Mouse (Mus musculus) spleen, postnatal 14 days (tissue): ENCODE results near the gene Wnk4.

Experiments
- DNase-seq, 2 experiments: peaks; one replicate each; pipeline ENCODE4 v3.0.0; 2021 to 2022; ENCODE audit warnings: low spot score in 2 of 2

Wnk4 gene

DNA sequence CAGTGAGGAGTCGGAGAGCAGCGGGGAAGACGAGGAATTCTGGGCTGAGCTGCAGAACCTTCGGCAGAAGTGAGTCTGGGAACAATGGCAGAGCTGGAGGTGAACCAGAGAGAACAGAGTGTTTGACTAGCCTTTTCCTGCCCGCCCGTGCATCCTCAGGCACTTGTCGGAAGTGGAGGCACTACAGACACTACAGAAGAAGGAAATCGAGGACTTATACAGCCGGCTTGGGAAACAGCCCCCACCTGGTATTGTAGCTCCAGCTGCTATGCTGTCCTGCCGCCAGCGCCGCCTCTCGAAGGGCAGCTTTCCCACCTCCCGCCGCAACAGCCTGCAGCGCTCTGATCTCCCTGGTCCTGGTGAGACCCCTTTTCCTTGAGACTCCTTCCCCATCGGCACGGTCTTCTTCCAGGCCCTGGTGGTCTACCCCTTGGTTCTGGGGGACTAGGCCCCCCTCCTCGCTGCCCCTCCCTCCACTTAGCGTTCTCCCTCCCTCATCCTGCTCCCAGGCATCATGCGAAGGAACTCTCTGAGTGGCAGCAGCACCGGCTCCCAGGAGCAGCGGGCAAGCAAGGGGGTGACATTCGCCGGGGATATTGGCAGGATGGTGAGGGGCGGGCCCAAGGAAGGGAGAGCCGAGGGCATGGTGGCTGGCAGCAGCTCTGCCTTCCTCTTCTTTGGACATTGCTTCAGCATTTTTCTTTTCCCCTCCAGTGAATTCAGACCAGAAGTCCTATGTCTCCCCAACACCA, 16.1 kb downstream of the Wnk4 start:
- DNase-seq: no peak

DNA sequence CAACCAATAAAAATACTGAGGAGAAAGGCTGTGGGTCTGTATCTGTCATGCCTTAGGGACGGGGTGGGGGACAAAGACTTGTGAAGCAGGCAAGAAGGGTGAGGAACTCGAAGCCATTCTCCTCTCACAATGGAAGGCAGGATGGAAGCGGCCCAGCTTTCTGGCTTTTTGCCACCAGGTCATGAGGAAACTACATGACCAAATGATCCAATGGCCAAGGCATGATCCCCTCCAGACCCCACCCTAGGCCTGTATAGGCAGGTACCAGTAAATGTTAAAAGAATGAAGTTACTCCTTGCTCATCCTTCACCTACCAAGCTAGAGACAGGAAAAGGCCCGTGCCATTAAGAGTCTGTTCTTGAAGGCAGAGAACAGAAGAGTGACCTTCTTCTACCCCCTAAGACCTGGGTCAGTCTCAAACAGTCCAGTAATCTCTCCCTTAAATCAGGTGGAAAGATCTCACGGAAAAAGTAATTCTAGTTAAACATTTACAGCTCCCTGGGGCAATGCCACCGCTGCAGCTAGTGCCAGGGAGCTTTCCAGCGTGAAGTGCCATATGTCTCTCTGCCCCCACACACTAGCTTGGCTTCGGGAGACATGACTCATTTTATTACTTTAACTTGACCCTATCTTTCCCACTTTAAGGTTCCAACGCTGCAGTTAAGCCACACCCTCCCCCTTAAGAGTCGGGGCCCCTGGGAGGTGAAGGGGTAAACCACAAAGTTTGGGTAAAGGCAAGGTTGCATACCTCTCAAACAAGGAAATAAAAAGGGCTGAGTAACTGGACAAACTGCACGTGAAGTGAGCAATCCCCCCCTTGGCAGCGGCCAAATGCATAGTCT, 17.2 kb downstream of the Wnk4 start:
- DNase-seq: no peak

DNA sequence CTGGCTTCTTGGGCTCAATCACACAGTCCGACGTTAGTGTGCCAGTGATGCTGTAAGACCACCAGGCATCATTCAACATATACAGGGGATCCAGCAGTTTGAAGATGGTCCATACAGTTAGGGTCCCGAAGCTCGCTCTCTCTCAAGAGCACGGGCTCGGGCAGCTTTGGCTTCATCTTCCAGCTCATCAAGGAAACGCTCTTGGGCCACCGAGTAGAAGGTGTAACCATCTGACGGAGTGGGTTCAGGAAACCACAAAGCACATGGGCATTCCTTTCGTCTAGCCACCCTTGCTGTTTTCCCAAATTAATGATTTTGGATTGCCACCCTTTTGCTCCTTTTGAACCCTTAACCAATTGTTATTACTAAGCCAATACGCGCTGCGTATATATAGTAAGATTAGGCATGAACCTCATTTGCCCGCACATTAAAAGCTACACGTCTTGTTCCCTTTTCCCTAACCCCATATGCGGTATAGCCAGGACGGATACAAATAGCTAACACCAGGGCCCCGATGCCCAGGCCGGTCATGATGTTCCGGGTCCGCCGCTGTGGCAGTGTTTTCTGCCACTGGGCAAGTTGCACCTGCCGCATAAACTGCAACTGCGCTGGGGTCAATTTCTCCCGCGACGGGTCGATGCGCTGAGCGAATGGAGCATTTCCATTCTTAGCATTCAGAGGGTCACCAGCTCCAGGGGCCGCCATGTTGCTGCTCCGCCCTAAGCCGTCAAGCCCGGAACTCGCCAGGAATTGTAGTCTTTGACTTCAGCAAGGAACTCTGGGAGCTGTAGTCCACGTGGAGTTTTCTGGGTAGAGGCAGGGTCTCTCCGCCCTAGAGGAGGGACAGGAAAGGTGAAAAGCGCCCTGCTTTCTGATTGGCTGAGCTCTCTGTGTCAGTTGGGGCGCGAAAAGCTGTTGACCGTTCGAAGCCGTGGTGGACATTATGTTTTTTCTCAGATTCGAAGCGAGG, 18.1 kb downstream of the Wnk4 start, which contains the start of the genes Cntd1 and Coa3:
Gene Cntd1, plus strand, starts transcription at position 790 of the 970 bp plus-strand sequence.
Gene Coa3, minus strand, starts transcription at position 892 of the 970 bp plus-strand sequence.
- DNase-seq: peak; percentile 60 to 73

DNA sequence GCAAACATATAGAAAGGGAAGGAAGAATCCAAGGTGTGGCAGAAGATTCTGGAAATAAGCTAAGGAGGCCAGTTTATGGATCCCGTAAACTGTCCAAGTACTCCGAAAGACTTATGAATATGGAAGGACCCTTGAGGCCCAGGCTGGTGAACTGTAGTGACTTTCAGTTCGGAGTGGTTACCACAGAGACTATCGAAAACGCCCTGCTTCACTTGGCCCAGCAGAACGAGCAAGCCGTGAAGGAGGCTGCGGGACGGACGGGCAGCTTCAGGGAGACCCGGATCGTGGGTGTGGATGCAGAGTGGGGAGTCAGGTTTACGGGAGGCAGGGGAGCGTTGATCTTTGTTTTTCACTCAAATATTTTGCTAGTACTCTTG, 18.8 kb downstream of the Wnk4 start:
- DNase-seq: no peak

DNA sequence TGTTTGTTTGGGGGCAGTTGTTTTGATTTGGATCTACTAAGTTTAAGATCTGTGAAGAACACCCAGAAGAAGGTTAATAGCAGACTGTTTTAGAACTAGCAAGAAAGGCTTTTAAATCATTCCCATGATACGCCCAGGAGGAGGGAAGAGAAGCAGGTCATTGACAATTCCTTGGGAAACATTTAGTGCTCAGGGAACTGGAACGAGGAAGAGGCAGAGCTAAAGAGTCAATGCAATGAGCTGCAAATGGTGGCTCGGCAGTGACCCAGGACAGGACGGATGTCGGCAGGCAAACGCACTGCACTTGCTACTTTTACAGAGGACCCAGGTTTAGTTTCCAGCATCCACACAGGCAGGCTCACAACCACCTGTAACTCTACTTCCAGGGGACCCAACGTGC, 20.5 kb downstream of the Wnk4 start:
- DNase-seq: no peak

DNA sequence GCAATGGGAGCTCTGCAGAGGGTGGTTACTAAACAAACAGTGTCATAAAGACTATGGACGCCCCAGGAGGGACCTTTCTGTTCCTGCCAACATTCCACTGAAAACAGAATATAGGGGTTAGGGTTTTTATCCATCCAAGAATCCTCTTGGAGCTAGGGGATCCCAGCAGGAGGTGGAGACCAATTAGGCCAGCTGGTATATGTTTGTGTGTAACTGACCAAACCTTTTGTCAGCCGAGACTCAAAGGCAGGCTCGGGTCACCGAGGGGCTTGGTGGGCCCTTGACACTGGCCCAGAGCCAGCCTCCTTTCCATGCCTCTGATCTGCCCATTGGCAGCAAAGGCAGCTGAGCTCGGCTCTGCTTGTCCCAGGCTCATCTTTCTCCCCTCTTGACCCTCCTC, 22.5 kb downstream of the Wnk4 start:
- no peak for DNase-seq

DNA sequence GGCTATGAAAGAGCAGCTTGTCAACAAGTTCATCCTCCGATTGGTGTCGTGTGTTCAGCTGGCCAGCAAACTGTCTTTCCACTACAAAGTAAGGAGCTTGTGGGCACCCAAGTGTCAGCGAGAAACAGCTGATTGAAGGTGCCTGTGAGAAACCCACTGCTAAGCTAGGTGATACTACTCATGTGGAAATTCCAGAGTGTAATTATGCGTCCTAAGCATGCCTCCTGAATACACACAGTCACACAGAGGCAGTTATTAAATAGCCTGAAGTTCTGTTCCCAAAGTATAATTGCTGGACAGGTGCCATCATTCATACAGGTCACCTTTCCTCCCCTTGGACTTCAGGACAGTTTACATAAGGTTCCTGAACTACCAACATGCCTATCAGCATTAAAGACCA, 23.4 kb downstream of the Wnk4 start:
- no peak for DNase-seq

DNA sequence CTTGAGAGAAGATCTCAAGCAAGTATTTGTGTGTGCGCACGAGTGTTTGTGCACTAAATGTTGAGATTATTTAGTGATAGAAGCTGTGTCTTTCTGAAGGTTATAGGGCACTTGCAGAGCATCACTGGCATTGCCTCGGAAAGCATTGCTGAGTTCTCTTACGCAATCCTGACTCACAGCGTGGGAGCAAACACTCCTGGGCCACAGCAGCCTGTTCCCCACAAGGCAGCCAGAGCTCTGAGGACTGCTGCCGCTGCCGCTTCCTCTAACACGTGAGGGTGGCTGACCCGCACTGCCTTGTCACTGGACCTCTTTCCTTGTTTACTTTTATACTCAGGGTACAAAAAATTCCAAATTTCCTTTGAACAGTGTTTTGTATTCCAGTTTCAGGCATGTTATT, 26.9 kb downstream of the Wnk4 start:
- DNase-seq: no peak

DNA sequence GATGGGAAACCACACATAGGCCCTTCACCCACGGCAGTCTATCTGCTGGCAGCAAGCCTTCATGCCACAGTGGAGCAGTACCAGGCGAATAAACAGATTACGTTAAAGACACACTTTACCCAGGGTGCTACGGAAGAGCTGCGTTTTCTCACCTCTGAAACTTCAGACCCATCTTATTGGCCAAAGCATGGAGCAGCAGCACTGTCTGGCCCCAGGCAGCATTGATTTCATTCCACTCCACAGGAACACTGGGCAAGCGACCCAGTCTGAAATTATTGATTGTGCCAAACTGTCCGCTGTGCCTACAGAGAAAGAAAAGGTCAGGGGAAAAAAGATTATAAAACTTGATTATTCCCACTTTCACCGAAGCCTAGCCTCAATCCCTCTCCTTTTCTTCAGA, 30.9 kb downstream of the Wnk4 start:
- DNase-seq: no peak

DNA sequence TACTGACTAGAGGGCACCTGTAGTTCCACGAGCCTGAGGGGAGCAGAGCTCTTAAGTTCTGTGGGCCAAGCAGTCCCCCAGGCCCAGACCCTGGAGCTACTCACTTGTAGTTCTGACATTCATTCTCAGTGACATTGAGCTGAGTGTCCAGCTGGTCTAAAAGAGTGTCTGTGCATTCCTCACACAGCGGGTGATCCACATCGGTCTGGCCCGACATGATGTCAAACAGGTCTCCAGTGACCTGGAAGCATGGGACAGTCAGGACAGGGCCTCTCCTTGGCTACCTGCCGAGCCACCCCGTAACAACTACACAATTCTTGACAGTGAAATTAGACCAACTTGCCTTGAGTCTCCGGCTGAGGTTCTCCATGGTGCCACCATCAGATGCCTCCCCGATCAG, 34.8 kb downstream of the Wnk4 start:
- no peak for DNase-seq

DNA sequence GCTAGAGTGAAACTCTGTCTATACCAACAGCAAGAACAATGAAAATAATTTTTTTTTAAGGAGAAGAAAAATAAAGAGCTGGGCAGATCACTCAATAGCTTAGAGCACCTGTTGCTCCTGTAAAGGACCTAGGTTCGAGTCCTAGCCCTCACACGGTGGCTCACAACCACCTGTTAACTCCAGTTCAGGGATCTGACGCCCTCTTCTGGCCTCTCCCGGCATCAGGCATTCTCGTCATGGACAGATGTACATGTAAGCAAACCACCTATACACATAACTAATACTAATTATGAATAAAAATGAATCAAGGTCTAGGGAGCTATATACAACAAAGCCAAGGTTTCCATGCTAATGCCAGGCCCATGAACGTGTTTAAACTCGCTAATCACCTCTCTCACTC, 40.5 kb downstream of the Wnk4 start:
- peak in 1 of 2 experiments; percentile 38 for DNase-seq

DNA sequence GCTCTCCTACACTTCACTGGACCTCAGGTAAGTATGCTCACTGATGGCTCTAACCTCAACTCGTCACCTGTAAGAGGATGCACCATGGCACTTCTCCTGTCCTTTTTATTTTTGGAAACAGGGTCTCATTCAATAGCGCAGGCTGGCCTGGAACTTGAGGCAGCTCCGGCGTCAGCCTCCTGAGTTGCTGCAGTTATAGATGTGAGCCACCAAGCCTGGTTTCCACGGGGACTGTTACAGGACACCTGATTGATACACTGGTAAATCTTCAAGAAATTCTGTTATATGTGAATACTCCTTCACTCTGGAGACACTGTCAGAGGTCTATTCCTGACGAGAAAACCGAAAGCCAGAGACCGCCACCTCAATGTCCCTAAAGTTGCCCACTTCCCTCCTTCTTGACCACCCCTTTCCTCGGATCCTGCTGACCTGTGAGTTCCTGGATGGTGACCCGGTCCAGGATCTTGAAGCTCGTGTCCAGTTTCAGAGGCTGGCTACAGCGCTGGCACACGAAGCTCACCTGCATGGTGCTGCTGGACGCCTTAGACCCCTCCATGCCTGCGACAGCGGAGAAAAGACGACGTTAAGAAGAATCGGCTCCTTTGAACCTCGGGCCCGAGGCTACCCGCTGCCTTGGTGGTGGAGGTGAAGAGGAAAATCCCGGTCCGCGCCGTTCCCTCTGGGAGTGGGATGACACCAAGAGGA, 41.1 kb downstream of the Wnk4 start:
- no peak for DNase-seq

DNA sequence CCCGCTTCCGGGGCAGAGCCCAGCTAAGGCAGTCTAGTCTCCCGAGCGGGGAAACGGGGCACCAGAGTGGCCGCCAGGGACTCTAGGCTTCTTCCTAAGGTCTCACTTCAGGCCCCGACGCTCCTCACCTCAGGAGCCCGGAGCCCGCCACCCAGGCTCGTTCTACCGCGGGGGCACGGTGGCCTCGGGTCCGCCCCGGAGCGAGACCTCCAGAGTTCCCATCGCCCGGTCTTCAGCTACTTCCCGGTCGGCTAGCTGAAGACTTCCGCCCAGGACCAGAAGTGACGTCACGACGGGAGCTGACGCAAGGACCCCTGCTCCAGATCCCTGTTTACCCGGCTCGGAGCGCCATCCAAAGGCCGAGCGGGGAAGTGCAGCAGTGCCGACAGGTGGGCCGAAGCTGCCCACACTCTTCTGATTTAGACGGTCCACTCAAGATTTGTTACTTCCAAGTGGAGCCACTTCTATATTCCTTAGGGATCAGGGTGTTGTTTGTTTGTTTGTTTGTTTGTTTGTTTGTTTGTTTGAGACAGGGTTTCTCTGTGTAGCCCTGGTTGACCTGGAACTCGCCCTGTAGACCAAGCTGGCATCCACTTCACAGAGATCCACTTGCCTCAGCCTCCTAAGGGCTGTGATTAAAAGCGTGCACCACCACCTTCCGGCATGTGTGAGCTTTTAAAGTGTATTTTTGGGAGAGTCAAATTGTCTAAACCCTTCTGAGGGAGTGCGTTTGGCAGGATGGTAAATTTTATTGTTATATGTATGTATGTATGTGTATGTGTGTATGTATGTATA, 41.8 kb downstream of the Wnk4 start, which contains the start of gene Becn1:
Gene Becn1, minus strand, starts transcription at position 283 of the 795 bp plus-strand sequence.
- DNase-seq: peak; percentile 91 to 98

DNA sequence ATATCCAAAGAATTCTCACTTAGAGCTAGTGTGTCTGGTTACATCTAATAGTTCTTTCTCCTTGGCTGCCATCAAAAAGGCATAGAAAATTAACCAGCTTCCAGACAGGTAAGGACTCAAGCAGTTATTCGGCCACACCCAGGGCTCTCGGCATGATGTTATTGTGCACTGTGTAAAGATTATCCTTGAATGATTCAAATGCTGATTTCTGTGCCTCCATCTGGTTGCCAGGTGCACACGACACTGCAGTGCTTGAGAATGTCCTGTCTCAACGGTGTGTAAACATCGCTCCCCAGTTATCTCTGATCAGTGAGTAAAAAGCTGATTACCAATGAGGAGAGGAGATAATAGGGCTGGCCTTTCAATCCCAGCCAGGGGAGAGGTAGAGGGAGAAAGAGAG, 47.4 kb downstream of the Wnk4 start:
- no peak for DNase-seq

DNA sequence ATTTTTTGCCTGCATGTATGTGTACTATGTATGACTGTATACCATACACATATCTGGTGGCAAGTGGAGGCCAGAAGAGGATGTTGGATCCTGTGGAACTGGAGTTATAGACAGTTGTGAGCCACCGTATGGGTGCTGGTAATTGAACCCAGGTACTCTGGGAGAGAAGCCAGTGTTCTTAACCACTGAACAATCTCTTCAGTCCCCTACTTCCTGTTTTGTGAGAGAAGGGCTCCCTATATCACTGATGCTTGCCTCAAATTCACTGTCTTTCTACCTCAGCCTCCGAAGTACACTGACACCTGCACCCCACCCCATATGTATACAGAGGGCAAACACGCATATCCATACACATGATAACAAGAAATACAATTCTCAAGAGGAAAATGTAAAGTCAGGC, 50.7 kb downstream of the Wnk4 start:
- no peak for DNase-seq

DNA sequence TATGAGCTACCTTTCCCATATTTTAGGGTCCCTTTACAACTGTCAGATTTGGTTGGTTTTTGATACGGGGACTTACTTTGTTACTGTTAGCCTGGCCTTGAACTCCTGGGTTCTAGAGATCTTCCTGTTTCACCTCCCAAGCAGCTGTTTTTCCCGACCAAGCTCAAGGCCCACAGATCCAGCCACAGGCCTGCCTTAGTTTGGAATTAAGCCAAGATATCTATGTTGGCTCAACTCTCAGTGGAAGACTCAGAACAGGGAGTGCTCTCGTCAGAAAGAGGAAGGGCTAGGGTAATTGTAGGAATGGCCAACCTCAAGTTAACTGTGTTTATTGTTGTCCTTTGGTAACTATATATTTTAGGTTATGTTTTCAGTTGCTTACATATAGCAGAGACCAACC, 51.8 kb downstream of the Wnk4 start:
- DNase-seq: no peak

DNA sequence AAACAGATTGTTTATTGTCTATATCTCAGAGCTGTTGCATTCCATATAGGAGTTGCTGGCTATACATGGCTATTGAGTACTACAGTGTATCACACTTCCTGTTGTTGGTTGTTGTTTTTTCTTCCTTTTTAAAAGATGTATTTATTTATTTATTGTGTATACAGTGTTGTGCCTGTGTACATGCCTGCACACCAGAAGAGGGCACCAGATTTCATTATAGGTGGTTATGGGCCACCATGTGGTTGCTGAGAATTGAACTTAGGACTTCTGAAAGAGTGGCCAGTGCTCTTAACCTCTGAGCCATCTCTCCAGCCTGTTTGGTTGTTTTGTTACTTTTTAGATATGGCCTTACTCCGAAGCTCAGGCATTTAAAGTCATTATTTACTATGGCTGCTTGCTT, 54.2 kb downstream of the Wnk4 start:
- DNase-seq: no peak

DNA sequence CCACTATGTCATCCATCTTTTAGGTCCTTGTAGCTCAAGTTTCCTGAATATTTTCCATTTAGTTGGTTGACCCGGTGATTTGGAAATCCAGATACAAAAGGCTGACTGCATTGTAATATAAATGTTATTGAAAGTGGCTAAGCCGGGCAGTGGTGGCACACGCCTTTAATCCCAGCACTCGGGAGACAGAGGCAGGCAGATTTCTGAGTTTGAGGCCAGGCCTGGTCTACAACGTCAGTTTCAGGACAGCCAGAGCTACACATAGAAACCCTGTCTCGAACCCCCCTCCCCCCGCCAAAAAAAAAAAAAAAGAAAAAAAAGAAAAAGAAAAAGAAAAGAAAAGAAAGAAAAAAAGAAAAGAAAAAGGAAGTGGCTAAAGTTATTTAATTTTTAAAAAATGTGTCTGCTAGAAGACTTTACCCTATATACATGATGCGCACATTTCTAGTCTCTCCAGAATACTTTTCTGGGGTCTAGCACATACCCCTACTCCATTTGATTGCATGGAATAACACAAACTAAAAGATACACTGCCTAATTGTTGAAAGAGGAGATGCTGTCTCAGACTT, 54.8 kb downstream of the Wnk4 start:
- DNase-seq: no peak

DNA sequence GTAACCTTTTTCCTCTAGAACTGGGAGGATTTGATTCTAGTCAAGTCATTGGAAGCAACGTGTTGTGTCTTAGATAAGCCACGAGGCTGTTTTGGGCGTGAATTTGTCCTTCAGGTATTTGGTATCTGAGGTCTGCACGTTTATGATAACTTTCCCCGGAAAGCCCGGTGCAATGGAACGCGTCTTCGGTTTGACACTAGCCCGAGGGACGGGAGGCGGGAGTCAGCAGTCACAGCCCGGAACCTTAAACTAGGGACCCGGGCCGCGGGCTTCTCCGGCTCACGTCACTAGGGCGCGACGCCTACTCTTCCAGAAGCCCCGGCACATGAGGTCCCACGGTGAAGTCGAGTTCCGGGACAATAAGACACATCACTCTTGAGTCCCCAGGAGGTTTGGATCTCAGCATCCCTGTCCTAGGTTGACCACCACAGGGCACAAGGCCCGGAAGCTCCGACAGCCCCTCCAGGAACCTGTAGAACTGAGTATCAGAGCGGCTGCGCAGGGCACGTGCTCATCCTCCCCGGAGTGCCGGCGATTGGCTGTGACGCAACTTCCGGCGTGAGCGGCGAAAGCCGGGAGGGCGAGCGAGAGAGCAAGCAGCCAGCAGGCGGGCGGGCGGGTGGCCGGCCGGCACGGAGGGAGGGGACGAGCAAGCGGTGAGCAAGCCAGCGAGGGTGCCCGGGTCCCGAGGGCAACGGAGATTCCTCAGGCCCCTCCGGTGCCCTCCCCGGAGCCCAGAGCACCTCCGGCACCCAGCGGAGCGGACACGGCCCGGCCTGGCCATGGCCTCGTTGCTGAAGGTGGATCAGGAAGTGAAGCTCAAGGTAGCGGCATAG, 55.5 kb downstream of the Wnk4 start, which contains the start of gene Psme3:
Gene Psme3, plus strand, starts transcription at position 549 of the 836 bp plus-strand sequence.
- DNase-seq: peak; percentile 85 to 91
